Mouse (Mus musculus): ENCODE measurements around the gene Ppp1r3f. TPM values are rescaled to one million over a fixed set of nuclear protein-coding genes. Genes with fewer than 3 reads are reported as not detected.

Ppp1r3f gene
- total RNA-seq, 2 experiments from 2014 or later = 10.1 TPM; not detected in 1

- ATAC-seq (replicated peaks; ENCODE audit: low FRiP score, poor library complexity, severe bottlenecking) = no peak
These were observed 7.7 kb downstream of the Ppp1r3f start for GRCm38 (mm10) chrX:7566352-7566751.

GRCm38 (mm10) chrX:7563076-7563475, 11.0 kb downstream of the Ppp1r3f start:
- no peak for ATAC-seq (replicated peaks; ENCODE audit: low FRiP score, poor library complexity, severe bottlenecking)

- ATAC-seq (replicated peaks; ENCODE audit: low FRiP score, poor library complexity, severe bottlenecking) = no peak
These were observed 20.6 kb downstream of the Ppp1r3f start for GRCm38 (mm10) chrX:7553474-7553873.

DNA sequence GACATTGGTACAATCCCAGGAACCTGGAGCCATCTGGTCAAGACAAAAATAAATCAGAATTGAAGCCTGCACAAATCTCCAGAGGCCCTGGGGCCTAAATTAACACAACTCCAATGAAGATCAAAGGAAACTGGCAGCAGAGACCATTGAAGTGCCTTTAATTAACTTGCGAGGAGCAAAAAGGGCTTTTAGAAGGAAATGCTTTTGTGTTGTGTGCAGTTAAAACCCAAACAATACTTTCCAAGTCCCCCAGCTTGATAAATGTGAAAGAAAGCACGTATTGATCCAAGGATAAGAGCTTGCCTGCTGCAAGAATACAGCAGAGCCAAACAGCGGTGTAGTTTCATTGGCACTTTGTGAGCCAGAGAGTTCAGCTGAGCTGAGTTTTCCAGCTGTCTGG, 49.1 kb downstream of the Ppp1r3f start:
- ATAC-seq (replicated peaks; ENCODE audit: low FRiP score, poor library complexity, severe bottlenecking) = no peak

Other genes starting within 250 kb of the Ppp1r3f start
- not detected in 2 replicates for gene Usp27x, start 198.5 kb downstream of the Ppp1r3f start, total RNA-seq (2015; ENCODE audit: low replicate concordance)
- gene Usp27x, start 198.5 kb downstream of the Ppp1r3f start, total RNA-seq (2017; ENCODE audit: low replicate concordance) = not detected in 2 replicates
- gene Foxp3, start 639 bp downstream of the Ppp1r3f start, total RNA-seq (2015; ENCODE audit: low replicate concordance) = 2.2 and 3.8 TPM in 2 replicates
- gene Foxp3, start 639 bp downstream of the Ppp1r3f start, total RNA-seq (2017; ENCODE audit: low replicate concordance) = not detected in 2 replicates
- 8.6 and 9.2 TPM in 2 replicates for gene Ccdc22, start 31.2 kb upstream of the Ppp1r3f start, total RNA-seq (2015; ENCODE audit: low replicate concordance)
- 12.0 and 17.3 TPM in 2 replicates for gene Ccdc22, start 31.2 kb upstream of the Ppp1r3f start, total RNA-seq (2017; ENCODE audit: low replicate concordance)
- gene Cacna1f, start 32.8 kb upstream of the Ppp1r3f start, total RNA-seq (2015; ENCODE audit: low replicate concordance) = not detected in 2 replicates
- gene Cacna1f, start 32.8 kb upstream of the Ppp1r3f start, total RNA-seq (2017; ENCODE audit: low replicate concordance) = not detected in 2 replicates
- not detected in 2 replicates for gene Syp, start 64.2 kb upstream of the Ppp1r3f start, total RNA-seq (2015; ENCODE audit: low replicate concordance)
- 0.51 TPM in 1 of 2 replicates, not detected in the other for gene Syp, start 64.2 kb upstream of the Ppp1r3f start, total RNA-seq (2017; ENCODE audit: low replicate concordance)
- gene Prickle3, start 83.0 kb upstream of the Ppp1r3f start, total RNA-seq (2015; ENCODE audit: low replicate concordance) = 0.72 and 1.3 TPM in 2 replicates
- gene Prickle3, start 83.0 kb upstream of the Ppp1r3f start, total RNA-seq (2017; ENCODE audit: low replicate concordance) = 0.23 and 0.90 TPM in 2 replicates
- 64.6 and 96.2 TPM in 2 replicates for gene Plp2, start 97.1 kb upstream of the Ppp1r3f start, total RNA-seq (2015; ENCODE audit: low replicate concordance)
- 9.6 and 18.7 TPM in 2 replicates for gene Plp2, start 97.1 kb upstream of the Ppp1r3f start, total RNA-seq (2017; ENCODE audit: low replicate concordance)
- not detected in 2 replicates for gene Magix, start 107.0 kb upstream of the Ppp1r3f start, total RNA-seq (2015; ENCODE audit: low replicate concordance)
- not detected in 2 replicates for gene Magix, start 107.0 kb upstream of the Ppp1r3f start, total RNA-seq (2017; ENCODE audit: low replicate concordance)
- gene Gpkow, start 122.8 kb upstream of the Ppp1r3f start, total RNA-seq (2015; ENCODE audit: low replicate concordance) = 10.5 and 31.9 TPM in 2 replicates
- 12.6 and 25.0 TPM in 2 replicates for gene Gpkow, start 122.8 kb upstream of the Ppp1r3f start, total RNA-seq (2017; ENCODE audit: low replicate concordance)
- gene Wdr45, start 140.1 kb upstream of the Ppp1r3f start, total RNA-seq (2015; ENCODE audit: low replicate concordance) = 42.2 and 59.5 TPM in 2 replicates
- gene Wdr45, start 140.1 kb upstream of the Ppp1r3f start, total RNA-seq (2017; ENCODE audit: low replicate concordance) = 36.0 and 46.8 TPM in 2 replicates
- not detected in 2 replicates for gene Gm45208, start 148.0 kb upstream of the Ppp1r3f start, total RNA-seq (2015; ENCODE audit: low replicate concordance)
- not detected in 2 replicates for gene Gm45208, start 148.0 kb upstream of the Ppp1r3f start, total RNA-seq (2017; ENCODE audit: low replicate concordance)
- gene Praf2, start 154.2 kb upstream of the Ppp1r3f start, total RNA-seq (2015; ENCODE audit: low replicate concordance) = 1.3 and 2.5 TPM in 2 replicates
- 2.1 TPM in 1 of 2 replicates, not detected in the other for gene Praf2, start 154.2 kb upstream of the Ppp1r3f start, total RNA-seq (2017; ENCODE audit: low replicate concordance)
- not detected in 2 replicates for gene Ccdc120, start 176.6 kb upstream of the Ppp1r3f start, total RNA-seq (2015; ENCODE audit: low replicate concordance)
- not detected in 2 replicates for gene Ccdc120, start 176.6 kb upstream of the Ppp1r3f start, total RNA-seq (2017; ENCODE audit: low replicate concordance)
- 18.9 and 23.4 TPM in 2 replicates for gene Tfe3, start 188.3 kb upstream of the Ppp1r3f start, total RNA-seq (2015; ENCODE audit: low replicate concordance)
- gene Tfe3, start 188.3 kb upstream of the Ppp1r3f start, total RNA-seq (2017; ENCODE audit: low replicate concordance) = 21.5 and 22.7 TPM in 2 replicates
- gene Gripap1, start 215.5 kb upstream of the Ppp1r3f start, total RNA-seq (2015; ENCODE audit: low replicate concordance) = 91.0 and 94.4 TPM in 2 replicates
- gene Gripap1, start 215.5 kb upstream of the Ppp1r3f start, total RNA-seq (2017; ENCODE audit: low replicate concordance) = 87.0 and 176 TPM in 2 replicates
- 0.84 and 1.8 TPM in 2 replicates for gene Kcnd1, start 248.0 kb upstream of the Ppp1r3f start, total RNA-seq (2015; ENCODE audit: low replicate concordance)
- 0.68 and 3.6 TPM in 2 replicates for gene Kcnd1, start 248.0 kb upstream of the Ppp1r3f start, total RNA-seq (2017; ENCODE audit: low replicate concordance)